Mouse (Mus musculus) testis, postnatal 14 days (tissue): ENCODE results near the gene Osm.

ENCODE experiments used
- DNase-seq: peaks from one replicate; pipeline ENCODE4 v3.0.0; 2021; ENCODE audit warnings: low spot score

Gene Osm

GRCm38 (mm10) chr11:4270744-4271459, 34.7 kb downstream of the Osm start:
- DNase-seq = peak; percentile 73

- DNase-seq = no peak
These were observed 35.3 kb downstream of the Osm start for GRCm38 (mm10) chr11:4271544-4271943.

- no peak for DNase-seq
These were observed 40.2 kb downstream of the Osm start for GRCm38 (mm10) chr11:4276411-4276861.

GRCm38 (mm10) chr11:4279909-4280308, 43.7 kb downstream of the Osm start:
- DNase-seq = no peak

- DNase-seq = no peak
These were observed 45.6 kb downstream of the Osm start for GRCm38 (mm10) chr11:4281852-4282251.

- no peak for DNase-seq
These were observed 47.4 kb downstream of the Osm start for GRCm38 (mm10) chr11:4283627-4284026.

- no peak for DNase-seq
These were observed 53.1 kb downstream of the Osm start for GRCm38 (mm10) chr11:4289280-4289679.
